Mouse (Mus musculus) gastrocnemius, adult 8-10 months (tissue): ENCODE measurements around the gene Pacsin3. TPM values are rescaled to one million over a fixed set of nuclear protein-coding genes. Genes with fewer than 3 reads are reported as not detected.

Experiments used
- DNase-seq, 2 experiments: peaks; one replicate each; pipeline ENCODE4 v3.0.0; 2022; ENCODE audit warnings: low spot score in 2 of 2
- total RNA-seq, 4 experiments: library from RNA; stranded (reverse); gene quantifications; 2 replicates each; pipeline ENCODE4 v1.2.4; 2022

Pacsin3 gene
- total RNA-seq, 4 experiments from 2014 or later: 324 to 413 (median 369) TPM

DNA sequence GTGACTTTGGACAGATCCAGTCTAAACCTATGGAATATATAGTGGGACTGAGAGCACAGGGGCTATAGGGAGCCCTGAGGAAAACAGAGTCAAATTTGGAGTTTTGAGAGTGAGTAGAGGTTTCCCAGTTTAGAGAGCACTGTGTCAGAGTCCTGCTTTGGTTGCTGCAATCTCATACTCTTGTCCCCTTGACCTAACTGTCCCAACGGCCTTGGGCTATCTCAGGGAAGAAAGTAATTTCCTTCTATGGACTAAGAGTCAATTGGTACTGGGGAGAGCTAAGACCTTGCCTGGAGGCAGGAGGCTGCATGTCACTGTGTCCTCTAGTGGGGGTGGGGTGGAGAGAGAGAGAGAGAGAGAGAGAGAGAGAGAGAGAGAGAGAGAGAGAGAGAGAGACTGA lies 3.1 kb downstream of the Pacsin3 start:
- no peak for DNase-seq

DNA sequence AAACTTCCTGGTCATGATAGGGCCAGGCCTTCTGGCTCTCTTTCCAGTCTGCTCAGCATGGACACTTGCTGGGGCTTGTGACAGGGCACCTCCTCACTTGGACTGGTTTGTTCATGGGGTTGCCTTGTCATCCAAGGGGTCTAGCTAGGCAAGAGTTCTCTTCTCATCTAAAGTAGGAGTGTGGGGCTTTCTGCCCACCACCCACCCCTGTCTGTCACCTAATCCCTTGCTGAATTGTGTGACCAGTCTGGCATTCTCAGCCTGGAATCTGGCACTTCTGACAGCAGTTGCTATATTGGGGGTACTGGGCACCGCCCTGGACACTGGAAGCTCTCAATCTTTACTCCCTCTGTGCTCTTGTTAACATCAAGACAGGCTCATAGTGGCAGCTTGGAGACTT lies 3.7 kb downstream of the Pacsin3 start:
- DNase-seq: peak; percentile 62 to 70

DNA sequence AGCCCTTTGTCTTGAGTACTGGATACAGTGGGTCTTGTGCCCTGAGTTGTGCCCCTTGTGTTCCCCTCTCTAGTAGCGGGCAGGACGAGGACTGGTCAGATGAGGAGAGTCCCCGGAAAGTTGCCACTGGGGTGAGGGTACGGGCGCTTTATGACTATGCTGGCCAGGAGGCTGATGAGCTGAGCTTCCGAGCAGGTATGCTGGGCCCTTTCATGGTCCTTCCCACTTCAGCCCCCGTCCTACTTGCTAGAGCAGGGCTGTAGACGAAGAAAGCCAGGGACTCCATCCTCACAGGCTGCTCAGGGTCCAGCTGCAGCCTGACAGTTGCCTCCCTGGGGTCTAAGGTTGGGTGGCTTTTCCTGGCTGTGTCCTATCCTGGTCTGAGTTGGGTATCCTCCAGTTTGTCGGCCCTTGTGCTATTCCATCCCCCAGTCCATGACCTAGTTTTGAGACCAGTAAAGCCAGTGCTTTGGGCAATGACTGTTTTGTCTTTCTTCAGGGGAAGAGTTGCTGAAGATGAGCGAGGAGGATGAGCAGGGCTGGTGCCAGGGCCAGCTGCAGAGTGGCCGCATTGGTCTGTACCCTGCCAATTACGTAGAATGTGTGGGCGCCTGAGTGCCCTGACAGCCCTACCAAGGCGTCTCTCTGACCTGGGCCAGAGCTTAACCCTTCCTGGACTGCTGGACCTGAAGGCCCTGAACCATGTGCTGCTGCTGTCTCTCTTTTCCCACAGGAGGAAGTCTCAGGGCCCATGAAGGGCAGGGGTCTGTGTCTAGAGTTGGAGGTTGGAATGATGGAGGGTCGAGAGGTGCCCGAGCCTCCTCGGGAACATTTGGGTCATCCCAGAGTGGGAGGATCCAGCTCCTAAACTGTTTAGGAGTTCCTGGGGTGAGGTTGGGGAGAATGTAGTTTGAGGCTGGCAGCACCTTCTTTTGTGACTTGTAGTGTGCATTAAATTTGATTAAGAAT lies 8.2 kb downstream of the Pacsin3 start:
- DNase-seq: no peak

DNA sequence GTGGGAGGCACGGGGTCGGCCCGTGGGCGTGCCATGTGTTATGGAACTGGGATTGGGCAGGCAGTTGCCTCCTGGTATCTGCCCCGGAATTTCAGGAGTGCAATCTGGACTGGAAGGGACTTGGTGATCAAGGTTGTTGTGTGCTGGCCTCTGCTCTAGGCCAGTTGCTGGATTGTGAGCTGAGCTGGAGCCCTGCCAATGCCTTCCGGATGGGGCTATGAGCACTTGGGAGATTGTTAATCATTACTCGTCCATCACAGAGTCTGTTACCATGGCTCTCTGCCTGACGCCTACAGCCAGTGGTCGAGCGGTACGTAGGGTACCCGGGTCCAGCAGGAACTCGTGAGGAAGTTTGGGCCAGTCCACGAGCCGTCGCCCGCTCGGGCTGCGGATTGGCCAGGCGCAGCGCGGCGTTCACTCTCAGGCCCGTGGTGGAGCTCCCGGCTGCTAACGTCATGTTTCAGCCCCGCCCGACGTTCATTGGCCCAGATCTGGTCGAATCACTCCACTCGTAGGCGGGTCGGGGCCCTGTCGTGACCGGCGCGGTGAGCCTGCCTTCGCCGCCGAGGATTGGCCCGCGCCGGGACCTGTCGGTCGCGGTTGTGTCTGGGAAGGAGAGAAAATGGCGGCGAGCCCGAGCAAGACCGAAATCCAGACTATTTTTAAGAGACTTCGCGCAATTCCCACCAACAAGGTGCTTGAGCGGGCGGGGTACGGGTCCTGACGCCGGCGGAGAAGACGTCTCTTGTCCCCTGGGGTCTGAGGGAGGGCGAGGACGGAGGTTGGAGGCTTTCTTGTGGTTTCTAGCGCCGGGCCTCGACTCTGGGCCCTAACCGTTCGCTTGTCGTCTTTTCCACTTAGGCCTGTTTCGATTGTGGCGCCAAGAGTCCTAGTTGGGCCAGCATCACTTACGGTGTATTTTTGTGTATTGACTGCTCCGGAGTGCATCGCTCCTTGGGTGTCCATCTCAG lies 9.2 kb downstream of the Pacsin3 start, which contains the start of gene Arfgap2:
Gene Arfgap2, plus strand, starts transcription at position 264 of the 971 bp plus-strand sequence.
- peak; percentile 95 to 98 for DNase-seq

DNA sequence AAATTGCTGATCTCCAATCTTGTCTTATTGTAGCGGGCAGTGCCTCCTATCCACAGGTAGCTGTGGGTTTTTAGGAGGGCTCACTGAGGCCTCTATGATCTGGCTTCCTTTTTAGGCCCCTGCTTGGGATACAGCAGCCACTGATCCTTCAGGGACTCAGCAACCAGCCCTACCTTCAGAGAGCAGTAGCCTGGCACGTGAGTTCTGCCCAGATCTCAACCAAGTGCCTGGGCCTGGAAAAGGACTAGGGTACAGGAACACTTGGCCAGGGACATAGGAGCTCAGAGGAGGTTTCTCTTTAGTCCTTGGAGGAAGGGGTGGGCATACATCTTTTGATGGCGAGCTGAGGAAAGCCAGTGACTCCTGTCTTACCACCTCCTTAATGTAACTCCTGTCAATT lies 12.3 kb downstream of the Pacsin3 start:
- no peak for DNase-seq

DNA sequence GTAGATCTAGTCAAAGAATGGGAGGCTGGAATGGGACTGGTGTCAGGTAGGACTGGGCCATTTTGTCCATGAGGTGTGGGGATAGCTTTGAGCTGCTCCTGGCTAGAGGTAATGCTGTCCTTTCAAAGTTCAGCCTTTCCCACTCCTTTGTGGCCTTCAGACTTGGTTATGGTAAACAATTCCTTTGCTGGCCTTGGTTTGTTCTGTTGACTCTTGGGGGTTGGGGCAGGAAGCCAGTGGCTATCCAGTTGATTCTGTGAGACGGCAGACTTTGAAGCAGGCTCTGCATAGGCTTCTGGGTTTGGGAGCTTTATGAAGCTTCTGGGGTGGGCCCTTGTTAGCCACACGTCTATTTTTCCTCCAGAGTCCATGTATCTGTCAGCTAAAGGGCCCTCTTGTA lies 13.0 kb downstream of the Pacsin3 start:
- DNase-seq: no peak

DNA sequence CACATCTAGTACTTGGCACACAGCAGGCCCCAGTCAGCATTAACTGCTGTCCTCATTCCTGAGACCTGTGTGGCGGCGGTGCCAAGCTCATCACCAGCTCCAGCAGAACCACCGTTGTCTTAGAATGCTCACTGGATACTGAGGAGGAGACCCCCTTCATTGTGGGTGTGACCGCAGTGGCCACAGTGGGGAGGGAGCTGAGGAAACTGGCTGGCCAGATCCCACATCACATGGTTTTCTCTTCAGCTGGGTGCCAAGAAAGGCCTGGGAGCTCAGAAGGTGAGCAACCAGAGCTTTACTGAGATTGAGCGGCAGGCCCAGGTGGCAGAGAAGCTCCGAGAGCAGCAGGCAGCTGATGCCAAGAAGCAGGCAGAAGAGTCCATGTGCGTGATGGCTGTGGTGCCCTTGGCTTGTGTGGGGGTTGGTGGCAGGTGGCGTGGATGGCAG lies 14.0 kb downstream of the Pacsin3 start:
- DNase-seq: peak; percentile 66 to 84

DNA sequence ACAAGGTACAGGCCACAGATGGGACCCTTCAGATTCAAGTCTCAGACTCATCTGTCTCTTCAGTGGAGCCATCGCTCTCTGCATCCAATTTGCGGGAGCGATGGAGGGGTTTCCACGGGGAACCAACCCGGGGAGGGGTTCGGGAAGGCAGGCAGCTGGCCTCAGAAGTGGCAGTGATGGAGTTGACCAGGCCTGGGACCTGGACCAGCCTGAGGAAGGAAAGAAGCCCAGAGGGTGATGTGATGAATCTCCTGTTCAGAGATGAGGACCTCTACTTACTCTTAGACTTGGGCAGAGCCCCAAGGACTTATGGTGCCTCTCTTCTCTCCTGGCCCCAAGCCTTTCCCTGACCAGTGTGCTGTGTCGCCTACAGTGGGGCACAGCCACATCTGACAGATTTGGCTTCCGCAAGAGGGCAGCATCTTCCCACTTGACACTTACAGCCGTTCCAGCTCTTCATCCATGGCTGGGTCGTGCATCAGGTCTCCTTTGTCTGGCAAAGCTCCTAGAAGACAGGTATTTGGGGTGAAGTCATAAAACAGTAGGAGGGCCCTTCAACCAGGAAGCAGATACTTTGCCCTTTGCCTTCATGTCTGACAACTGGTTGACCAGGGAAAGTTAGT lies 23.1 kb downstream of the Pacsin3 start:
- no peak for DNase-seq

DNA sequence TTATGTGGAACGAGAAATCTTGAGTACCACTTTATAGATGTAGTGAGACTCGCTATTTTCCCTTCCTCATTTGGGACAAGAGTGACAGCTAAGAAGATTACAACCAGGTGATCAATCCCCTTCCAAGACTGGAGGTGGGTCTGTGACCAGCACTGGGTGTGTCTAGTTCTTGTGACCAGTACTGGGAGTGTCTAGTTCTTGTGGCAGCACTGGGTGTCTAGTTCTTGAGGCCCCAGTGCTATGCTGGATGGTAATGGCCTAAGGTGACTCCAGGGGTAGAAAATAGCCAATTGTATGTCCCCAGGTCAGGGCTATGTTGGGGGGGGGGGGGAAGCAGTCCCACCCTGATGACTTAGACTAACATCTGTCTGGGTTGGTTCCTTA lies 23.6 kb downstream of the Pacsin3 start:
- DNase-seq: no peak

DNA sequence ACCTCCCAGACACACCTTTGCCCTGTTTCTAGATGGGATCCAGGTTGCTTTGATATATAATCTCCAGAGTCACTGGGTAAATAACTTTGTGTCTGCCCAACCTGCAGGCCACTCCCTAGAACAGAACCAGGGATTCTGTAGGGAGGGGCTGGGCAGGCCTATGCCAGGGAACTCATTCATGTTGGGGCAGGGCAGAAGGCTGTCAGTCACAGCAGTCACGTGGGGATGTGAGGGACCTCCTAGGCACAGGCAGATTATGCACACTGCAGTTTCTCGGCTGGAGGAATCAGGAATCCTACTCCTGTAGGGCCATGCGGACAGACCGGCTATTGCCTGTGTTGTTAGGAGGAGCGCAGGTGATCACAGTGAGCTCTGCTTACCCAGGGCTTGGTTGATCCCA lies 25.6 kb downstream of the Pacsin3 start:
- DNase-seq: no peak

DNA sequence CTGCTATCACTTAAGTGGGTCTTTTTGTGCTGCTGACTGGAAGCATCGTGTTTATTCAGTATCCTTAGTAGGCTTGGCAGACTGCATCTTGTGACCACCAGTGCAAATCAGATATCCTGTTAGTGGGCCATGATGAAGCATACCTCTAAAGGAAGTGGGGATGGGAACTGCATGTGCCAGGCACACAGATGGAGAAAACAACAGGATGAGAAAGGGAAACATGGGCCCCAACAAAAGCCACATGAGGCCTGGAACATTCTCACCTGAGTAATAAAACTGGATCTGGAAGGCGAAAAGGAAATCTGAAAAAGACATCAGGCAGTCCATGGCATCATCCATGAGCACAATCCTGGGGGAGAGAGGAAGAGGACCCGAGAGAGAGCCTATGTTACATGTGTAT lies 28.2 kb downstream of the Pacsin3 start:
- DNase-seq: no peak

DNA sequence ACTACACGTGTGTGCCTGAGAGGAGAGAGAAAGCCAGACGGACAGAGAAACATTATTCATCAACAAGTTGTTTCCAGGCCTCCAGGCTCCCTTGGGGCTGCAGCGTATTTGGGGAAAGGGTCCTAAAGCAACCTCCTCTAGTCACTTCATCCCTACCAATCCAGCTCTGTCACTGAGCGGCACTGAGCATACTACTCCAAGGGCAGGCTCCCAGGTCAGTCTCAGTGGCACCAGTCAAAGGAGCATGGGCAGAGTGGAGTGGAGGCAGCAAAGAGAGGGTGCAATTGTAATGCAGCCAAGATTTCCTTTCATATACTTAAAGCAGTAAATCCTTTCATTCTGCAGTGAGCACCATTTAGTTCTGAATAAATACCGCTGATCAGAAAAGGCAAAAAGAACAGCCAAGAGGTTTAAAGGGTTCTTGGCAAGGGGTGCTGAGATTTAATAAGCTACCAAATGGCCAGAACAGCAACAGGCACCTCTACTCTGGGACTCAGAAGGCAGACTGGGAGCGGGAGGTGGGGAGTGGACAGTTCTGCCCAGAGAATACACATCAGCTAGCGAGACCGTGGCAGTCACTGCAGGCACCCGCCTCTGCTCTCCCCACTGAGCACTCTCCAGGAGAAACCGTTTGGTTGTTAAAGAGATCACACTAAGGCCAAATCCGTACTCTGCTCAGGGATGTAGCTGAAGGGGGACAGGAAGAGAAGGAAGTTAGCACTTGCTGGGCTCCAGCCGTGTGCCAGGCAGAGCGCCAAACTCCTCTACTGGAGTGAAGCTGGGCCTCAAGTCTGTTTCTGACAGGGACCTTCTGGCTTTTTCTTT lies 28.8 kb downstream of the Pacsin3 start:
- no peak for DNase-seq

DNA sequence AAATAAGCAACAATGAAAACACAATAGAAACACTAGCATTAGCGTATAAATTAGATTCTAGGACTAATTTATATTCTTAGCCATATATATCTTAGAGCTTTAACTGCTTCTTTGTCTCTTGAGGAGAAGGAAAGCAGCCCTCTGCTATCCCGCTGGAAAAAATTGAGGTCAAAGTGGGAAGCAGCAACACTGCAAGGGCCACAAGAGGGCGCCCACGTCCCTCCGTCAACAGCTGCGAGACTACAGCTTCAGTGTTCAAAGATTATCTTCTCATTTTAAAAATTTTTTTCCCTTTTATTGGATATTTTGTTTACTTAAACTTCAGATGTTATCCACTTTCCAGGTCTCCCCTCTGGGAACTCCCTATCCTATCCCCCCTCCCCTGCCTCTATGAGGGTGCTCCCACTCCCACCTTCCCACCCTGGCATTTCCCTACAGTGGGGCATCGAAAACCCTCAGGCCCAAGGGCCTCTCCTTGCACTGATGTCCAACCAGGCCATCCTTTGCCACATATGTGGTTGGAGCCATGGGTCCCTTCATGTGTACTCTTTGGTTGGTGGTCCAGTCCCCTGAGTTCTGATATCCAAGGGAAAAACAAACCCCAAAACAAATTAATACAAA lies 30.2 kb downstream of the Pacsin3 start:
- peak; percentile 59 to 69 for DNase-seq

DNA sequence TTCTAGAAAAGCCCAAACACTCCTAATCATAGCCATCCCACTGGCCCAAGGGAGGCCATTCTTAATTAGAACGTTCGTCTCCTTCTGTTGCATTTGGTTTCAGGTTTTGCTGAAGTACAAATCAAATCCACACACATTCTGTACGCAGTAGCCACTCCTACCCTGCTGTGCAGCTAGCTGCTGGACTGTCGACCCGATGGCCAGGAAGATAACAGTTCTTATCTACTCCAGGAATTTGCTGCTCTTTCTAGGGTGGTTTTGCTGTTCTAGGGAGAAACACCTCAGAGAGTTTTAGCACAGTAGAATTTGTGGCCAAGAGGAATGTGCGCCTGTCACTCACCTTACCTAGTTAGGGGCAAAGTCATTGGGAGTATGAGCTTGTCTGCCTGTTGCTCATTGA lies 31.8 kb downstream of the Pacsin3 start:
- no peak for DNase-seq

DNA sequence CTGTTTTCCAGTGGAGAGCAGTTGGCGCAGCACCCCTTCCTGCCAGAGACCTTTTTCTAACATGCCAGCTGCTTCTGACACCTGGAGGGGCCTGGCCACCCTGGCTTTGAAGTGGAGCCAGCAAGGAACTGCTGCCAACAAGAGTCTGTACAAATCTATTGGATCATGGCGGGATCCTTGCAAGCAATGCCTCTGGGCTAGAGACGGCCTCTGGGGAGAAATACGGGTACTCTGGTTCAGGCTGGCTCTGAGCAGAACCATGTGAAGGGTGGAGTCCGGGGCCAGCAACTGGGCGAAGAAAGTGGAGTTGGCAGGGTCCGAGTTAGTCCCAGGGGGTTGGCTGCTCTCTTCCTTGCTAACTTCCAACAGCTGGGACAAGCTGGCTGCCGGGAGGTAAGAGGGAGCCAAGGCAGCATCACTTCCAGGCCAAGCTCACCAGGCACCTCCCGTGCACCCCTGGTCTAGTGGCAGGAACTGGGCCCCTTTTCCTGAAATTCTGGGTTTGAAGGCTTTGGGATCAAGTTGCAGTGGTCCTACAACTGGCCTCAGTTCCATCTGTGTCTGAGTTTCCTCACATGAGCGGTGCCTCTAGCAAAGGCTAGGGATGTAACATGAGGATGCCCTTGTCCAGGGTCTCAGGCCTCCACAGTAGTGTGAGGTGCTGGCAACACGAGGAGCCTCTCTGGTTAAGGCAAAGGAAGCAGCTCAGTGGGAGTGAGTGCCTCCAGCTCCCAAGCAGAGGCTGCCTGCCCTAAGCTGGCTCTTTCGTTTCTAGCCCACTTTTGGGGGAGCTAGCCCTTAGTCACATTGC lies 35.6 kb downstream of the Pacsin3 start:
- DNase-seq: peak; percentile 58 to 75

DNA sequence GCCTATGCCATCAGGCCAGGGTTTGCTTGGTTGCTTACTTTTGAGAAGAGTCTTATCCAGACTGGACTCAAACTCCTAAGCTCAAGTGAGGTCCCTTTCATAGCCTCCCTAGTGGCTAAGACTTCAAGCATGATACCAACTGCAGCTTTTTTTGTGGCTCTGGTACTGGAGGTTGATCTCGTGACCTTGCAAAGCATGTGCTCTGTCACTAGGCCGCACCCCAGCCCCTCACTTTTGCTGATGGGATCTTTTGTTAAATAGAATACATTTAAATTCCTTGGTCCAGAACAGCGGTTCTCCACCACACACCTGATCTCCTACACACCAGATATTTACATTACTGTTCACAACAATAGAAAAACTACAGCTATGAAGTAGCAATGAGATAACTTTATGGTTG lies 38.5 kb downstream of the Pacsin3 start:
- no peak for DNase-seq

DNA sequence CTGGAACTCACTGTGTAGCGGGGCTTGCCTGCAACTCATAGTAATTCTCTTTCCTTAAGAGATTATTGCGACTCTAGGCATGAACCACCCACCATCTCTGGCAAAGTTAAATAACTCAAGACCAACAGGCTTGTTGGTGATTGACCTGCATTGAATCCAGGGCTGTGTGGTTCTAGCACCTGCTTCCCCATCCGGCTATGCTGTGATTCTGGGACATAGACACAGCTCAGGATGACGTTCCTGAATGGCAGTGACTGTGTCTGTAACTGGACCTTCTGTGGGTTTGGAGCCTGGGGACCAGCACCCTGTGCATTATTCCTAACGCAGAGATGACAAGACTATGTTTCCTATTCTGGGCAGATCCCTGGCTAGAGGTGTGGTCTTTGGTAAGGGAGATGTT lies 40.1 kb downstream of the Pacsin3 start:
- DNase-seq: no peak

DNA sequence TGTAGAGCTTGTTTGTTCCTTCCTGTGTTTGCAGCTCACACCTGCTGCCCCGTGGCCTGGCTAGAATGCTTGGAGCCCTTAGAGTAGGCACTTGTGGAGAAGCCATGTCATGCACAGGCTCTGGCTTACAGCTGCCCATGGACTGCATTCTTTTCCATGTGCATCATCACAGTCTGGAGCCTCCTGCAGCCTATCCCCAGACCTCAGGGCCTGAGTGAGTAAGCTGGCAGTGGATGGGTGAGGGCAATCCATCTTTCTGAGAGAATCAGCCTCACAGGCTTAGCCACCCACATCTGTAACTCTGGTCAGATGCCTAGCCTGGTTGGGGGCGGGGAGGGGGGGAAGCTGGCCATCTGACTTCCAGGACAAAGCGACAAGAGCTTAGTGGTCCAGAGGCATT lies 43.4 kb downstream of the Pacsin3 start:
- no peak for DNase-seq

DNA sequence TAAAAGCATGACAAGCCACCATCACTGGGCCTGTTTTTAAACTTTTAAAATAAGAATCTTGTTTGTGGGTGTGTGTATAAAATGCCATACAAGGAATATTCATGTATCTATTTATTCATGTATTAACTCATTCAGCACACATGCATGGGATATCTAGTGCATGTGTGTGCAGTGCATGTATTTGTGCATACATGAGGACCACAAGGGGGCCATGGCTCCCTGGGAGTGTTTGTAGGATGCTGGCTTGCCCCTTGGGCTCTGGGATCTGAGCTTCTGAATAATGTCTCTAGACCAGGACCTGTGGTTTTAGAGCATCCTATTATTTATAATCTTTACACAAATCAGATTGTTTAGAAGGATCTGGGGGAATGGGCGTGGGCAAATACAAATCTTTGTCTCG lies 45.0 kb downstream of the Pacsin3 start:
- no peak for DNase-seq
